Mouse (Mus musculus): ENCODE data around the gene Pm20d1.

- no peak for TF ChIP-seq CTCF (IDR thresholded peaks at IDR 0.05; ENCODE audit: borderline replicate concordance, insufficient read depth, low read length)
- no peak for TF ChIP-seq POLR2A (IDR thresholded peaks at IDR 0.05; ENCODE audit: low read depth, low read length)
Observed at GRCm38 (mm10) chr1:131820887-131821328, 23.7 kb downstream of the Pm20d1 start.
